Mouse (Mus musculus) layer of hippocampus, postnatal 14 days (tissue): Measurements from ENCODE around the gene Lzts2. TPM values are rescaled to one million over a fixed set of nuclear protein-coding genes. Genes with fewer than 3 reads are reported as not detected.

Experiments
- DNase-seq, 2 experiments: peaks; one replicate each; pipeline ENCODE4 v3.0.0; 2021 to 2022; ENCODE audit warnings: low spot score in 2 of 2, mixed read lengths in 1 of 2
- total RNA-seq, 2 experiments: library from RNA; stranded (reverse); gene quantifications; 2 replicates each; pipeline ENCODE4 v1.2.3; 2021

Lzts2 gene
- total RNA-seq, 2 experiments from 2014 or later = 24.0 to 24.6 TPM

GRCm38 (mm10) chr19:45076036-45076575 is 61.9 kb downstream of the Lzts2 start:
- DNase-seq = no peak

Other genes with a start within 250 kb of the Lzts2 start
- 10 to 100 TPM; 30.8 to 34.0 TPM for gene Slf2, start 83.3 kb upstream of the Lzts2 start, total RNA-seq
- gene Sema4g, start 25.3 kb upstream of the Lzts2 start, total RNA-seq = 10 to 100 TPM; 40.1 to 46.0 TPM
- 10 to 100 TPM; 14.7 to 15.2 TPM for gene Twnk, start 8.8 kb upstream of the Lzts2 start, total RNA-seq
- 10 to 100 TPM; 46.2 to 47.5 TPM for gene Mrpl43, start 8.0 kb upstream of the Lzts2 start, total RNA-seq
- 1 to 10 TPM; 2.1 to 2.3 TPM for gene Pdzd7, start 31.3 kb downstream of the Lzts2 start, total RNA-seq
- gene Sfxn3, start 33.1 kb downstream of the Lzts2 start, total RNA-seq = 100 to 1,000 TPM; 113 to 117 TPM
- 1 to 10 TPM in 1 of 2 experiments, under 1 TPM in 1; 0.94 to 1.6 TPM for gene Kazald1, start 60.8 kb downstream of the Lzts2 start, total RNA-seq
- gene Tlx1, start 136.3 kb downstream of the Lzts2 start, total RNA-seq = not detected
- gene Lbx1, start 221.4 kb downstream of the Lzts2 start, total RNA-seq = not detected